Mouse (Mus musculus) embryonic facial prominence, embryonic 12.5 days (tissue): Measurements from ENCODE around the gene Ephb2. TPM values are rescaled to one million over a fixed set of nuclear protein-coding genes. Genes with fewer than 3 reads are reported as not detected.

Experiments
- ATAC-seq: fragments of 200-750 bp; cut with Nextera tagmentation; 2 replicates; pipeline ENCODE4 v1.8.0; 2017; ENCODE audit not compliant: insufficient number of reproducible peaks, insufficient read depth, low FRiP score, low TSS enrichment
- H3K27ac ChIP-seq: fragments of 300-500 bp; sonication (generic); 2 replicates; pipeline ENCODE4 v1.5.1; 2016; ENCODE audit warnings: mild to moderate bottlenecking
- H3K27me3 ChIP-seq: fragments of 300-500 bp; sonication (generic); 2 replicates; pipeline ENCODE4 v1.6.1; 2016; ENCODE audit warnings: mild to moderate bottlenecking, moderate library complexity
- H3K36me3 ChIP-seq: fragments of 300-500 bp; sonication (generic); 2 replicates; pipeline ENCODE4 v1.6.1; 2016; ENCODE audit warnings: mild to moderate bottlenecking
- H3K4me1 ChIP-seq: fragments of 300-500 bp; sonication (generic); 2 replicates; pipeline ENCODE4 v1.6.1; 2016
- H3K4me2 ChIP-seq: fragments of 300-500 bp; sonication (generic); replicated peaks from 2 replicates; pipeline ENCODE4 v1.6.1; 2016; ENCODE audit warnings: mild to moderate bottlenecking, moderate library complexity
- H3K4me3 ChIP-seq: fragments of 300-500 bp; sonication (generic); 2 replicates; pipeline ENCODE4 v1.5.1; 2016; ENCODE audit warnings: mild to moderate bottlenecking
- H3K9ac ChIP-seq: fragments of 300-500 bp; sonication (generic); 2 replicates; pipeline ENCODE4 v1.6.1; 2016; ENCODE audit warnings: mild to moderate bottlenecking, moderate library complexity
- H3K9me3 ChIP-seq: fragments of 300-500 bp; sonication (generic); 2 replicates; pipeline ENCODE4 v1.6.1; 2016; ENCODE audit warnings: mild to moderate bottlenecking, moderate library complexity
- WGBS: fragments of 180-500 bp; shearing (Covaris S2); methylation state at CpG from one replicate; pipeline ENCODE4 v1.1.7; 2016; 5-methylcytosine and 5-hydroxymethylcytosine counted together
- polyA plus RNA-seq: library from polyadenylated mRNA; unstranded; fragments of >200 nt; fragmentation: Nextera tagmentation; extraction: Ambion mirVana; gene quantifications from 2 replicates; pipeline ENCODE4 v1.2.1, GENCODE M21; 2016

Gene Ephb2
- polyA plus RNA-seq, 1 experiment from 2014 or later: 17.1 TPM

DNA sequence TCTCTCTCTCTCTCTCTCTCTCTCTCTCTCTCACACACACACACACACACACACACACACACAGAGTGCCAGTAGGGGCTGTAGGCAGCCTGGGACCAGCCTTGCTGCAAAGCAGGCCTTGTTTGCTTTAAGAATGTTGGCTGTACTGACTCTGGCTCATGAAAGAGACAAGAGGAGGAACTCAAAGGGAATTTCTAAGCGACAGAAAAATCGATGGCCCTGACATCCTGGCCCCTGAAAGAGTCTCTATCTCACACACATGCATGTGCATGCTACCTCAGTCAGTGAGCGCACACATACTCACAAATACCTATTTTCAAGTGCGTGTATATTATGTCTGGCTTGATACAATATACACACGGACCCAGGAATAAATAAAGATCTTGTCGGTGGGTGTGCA, 79.3 kb downstream of the Ephb2 start:
- Histone ChIP-seq H3K4me1 (peaks cover 57% of the 10 kb centered on the region), H3K4me3 (no peak overlapping the region), H3K9me3 (no peaks in the 10 kb centered on the region), H3K9ac (no peak overlapping the region), H3K4me2 (no peak overlapping the region; the same call in 1 of the 2 replicates), H3K27me3 (0 out of 2 replicates have a peak, but pooled peaks cover 2% of the 10 kb centered on the region), H3K27ac (peak overlapping the region; percentile 71), H3K36me3 (no peaks in the 10 kb centered on the region; the same call in 1 of the 2 replicates)
- ATAC-seq: no peak
- WGBS: 56% methylated on average over 6 of the region's 6 CpGs

DNA sequence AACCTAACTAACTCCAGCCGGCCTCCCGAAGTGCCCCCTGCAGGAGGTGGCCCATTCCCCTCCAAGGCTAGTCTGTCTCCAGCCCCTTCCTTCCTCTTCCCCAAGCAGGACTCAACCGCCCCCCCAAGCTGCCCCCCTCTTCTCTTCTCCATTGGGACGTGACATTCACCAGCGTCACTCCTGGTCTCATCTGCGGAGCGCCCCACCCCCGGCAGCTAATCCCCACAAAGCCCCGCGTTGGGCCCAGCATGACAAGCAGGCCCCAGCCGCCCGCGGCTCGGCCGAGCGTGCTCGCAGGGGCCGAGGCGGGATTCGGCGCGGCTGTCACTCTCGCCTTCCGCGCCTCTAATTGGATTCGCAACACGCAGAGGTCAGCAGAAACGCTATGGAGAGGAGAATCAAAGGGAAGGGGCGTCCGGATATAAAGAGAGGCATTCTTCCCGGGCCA, 80.4 kb downstream of the Ephb2 start:
- peak overlapping the region; percentile 71 for H3K27ac ChIP-seq
- peak overlapping the region; percentile 26 for H3K4me3 ChIP-seq
- peaks cover 57% of the 10 kb centered on the region for H3K4me1 ChIP-seq

DNA sequence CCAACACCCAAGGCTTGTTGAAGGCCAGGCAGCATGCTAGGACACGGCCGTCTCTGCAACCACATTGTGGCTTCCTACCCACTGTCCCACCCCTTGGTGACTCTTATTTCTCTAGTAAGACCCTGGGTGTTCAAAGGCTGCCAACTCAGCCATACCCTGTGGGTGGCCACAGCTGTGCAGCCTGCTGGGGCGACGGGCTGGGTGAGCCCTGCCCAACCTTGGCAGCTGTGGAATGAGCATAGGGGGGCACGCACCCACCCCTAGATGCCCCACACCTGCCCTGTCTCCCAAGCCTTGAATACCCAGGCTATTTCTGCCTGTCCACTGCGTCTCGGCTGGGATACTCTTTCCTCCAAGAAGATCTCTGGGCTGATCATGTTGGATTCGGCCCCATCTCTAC, 81.5 kb downstream of the Ephb2 start:
- WGBS: 88% methylated on average over 8 of the region's 8 CpGs
- Histone ChIP-seq H3K27me3 (peaks cover 12% of the 10 kb centered on the region; the same call in 1 of the 2 replicates), H3K27ac (no peak overlapping the region)

More for the DNA sequence above, 80.4 kb downstream of the Ephb2 start:
- no peaks in the 10 kb centered on the region for H3K9me3 ChIP-seq
- ATAC-seq: peak; percentile 64
- under 1% methylated on average over 31 of the region's 31 CpGs for WGBS
- H3K9ac ChIP-seq: peak overlapping the region; percentile 46
- peaks cover 8% of the 10 kb centered on the region; the same call in 1 of the 2 replicates for H3K27me3 ChIP-seq
- H3K4me2 ChIP-seq: peak overlapping the region; percentile 55
- no peaks in the 10 kb centered on the region; the same call in 1 of the 2 replicates for H3K36me3 ChIP-seq

DNA sequence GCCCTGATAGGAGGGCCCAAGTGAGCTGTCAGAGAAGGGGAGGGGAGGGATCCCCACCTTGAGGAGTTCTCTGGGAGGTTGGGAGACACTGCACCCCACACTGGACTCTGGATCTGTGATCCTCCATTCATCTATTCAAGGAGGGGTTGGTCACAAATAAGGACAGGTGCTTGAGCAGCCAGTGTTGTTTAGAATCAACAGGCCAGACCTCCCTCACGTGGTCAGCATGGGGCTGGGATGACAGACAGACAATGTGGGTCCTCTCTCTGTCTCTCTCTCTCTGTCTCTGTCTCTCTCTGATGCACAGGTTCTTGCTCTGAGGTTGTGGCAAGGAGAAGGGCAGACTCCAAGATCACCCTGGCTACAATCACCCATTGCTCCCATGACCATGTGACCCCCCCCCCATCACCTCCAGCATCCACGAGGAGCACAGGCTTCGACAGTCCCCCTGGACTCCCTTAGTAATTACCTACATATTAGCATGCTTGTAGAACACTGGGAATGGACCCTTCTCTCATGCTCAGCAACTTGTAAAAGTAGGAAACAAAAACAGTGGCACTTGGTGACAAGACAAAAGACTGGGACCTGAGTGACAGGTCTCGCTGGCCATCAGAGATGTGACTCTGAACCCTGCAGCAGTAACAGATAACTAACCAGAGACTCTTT, 84.3 kb downstream of the Ephb2 start:
- H3K4me3 ChIP-seq: no peak overlapping the region
- 28% methylated on average over 4 of the region's 4 CpGs for WGBS
- H3K27me3 ChIP-seq: peaks cover 12% of the 10 kb centered on the region; the same call in 1 of the 2 replicates
- ATAC-seq: no peak
- peak overlapping the region; percentile 65 for H3K27ac ChIP-seq
- no peak overlapping the region for H3K4me2 ChIP-seq
- no peaks in the 10 kb centered on the region for H3K9me3 ChIP-seq
- H3K9ac ChIP-seq: no peak overlapping the region
- H3K4me1 ChIP-seq: peaks cover 61% of the 10 kb centered on the region
- no peaks in the 10 kb centered on the region for H3K36me3 ChIP-seq

More for the DNA sequence above, 81.5 kb downstream of the Ephb2 start:
- no peak overlapping the region for H3K4me2 ChIP-seq
- no peaks in the 10 kb centered on the region for H3K9me3 ChIP-seq
- H3K4me3 ChIP-seq: no peak overlapping the region
- ATAC-seq: no peak
- no peaks in the 10 kb centered on the region for H3K36me3 ChIP-seq
- H3K9ac ChIP-seq: no peak overlapping the region
- H3K4me1 ChIP-seq: peaks cover 68% of the 10 kb centered on the region

- H3K27ac ChIP-seq: peak overlapping the region; percentile 65
- H3K4me3 ChIP-seq: no peak overlapping the region
- peaks cover 53% of the 10 kb centered on the region for H3K4me1 ChIP-seq
- no peak overlapping the region for H3K9ac ChIP-seq
- no peak for ATAC-seq
- 18% methylated on average over 19 of the region's 19 CpGs for WGBS
- H3K9me3 ChIP-seq: no peaks in the 10 kb centered on the region
- peaks cover 12% of the 10 kb centered on the region; the same call in 1 of the 2 replicates for H3K27me3 ChIP-seq
- no peaks in the 10 kb centered on the region for H3K36me3 ChIP-seq
- no peak overlapping the region for H3K4me2 ChIP-seq
Observed at GRCm38 (mm10) chr4:136750578-136751338, 85.0 kb downstream of the Ephb2 start.

DNA sequence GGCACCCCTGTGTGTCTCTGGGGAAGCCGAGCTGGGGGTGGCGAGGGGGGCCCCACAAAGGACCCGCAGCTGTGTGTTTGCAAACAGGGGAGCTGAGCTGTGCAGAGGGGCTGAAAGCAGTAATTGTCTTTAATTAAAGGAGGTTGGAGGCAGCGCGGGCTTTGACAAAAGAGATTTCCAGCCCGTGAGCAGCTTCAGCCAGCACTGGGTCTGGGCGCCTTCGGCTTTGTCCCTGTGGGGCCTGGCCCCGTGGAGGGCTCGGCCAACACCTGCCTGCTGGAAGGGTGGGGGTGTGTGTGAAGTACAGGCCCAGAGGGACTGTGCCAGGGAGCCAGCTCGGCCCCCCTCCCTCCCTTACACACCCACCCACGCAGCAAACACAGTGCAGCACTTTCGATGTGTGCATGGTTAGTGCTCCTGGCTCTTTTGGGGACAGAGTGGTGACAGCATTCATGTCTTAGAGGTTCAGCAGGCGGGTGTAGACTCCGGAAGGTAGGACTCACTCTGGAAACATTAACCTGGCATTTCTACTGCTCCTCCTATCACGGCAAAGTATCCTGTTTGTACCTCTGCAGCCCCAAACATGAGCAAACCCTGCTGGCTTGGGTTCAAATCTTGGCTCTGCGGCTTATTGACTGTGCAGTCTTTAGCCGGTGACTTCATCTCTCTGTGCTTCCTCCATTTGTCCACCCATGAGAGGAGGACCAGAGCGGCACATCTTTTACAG, 85.8 kb downstream of the Ephb2 start:
- WGBS: 21% methylated on average over 19 of the region's 19 CpGs
- 0 out of 2 replicates have a peak, but pooled peaks have one; percentile 22 for ATAC-seq
- H3K9me3 ChIP-seq: no peaks in the 10 kb centered on the region
- peaks cover 46% of the 10 kb centered on the region for H3K4me1 ChIP-seq
- H3K36me3 ChIP-seq: no peaks in the 10 kb centered on the region
- no peak overlapping the region for H3K4me3 ChIP-seq
- no peak overlapping the region for H3K9ac ChIP-seq
- peaks cover 12% of the 10 kb centered on the region; the same call in 1 of the 2 replicates for H3K27me3 ChIP-seq
- H3K4me2 ChIP-seq: 0 out of 2 replicates have a peak overlapping the region, but pooled peaks have one; percentile 0
- peak overlapping the region; percentile 65 for H3K27ac ChIP-seq

GRCm38 (mm10) chr4:136749431-136749830, 86.4 kb downstream of the Ephb2 start:
- ATAC-seq: no peak
- 21% methylated on average over 4 of the region's 4 CpGs for WGBS
- Histone ChIP-seq H3K4me3 (no peak overlapping the region), H3K27me3 (peaks cover 12% of the 10 kb centered on the region; the same call in 1 of the 2 replicates), H3K27ac (peak overlapping the region; percentile 24; the same call in 1 of the 2 replicates), H3K4me2 (no peak overlapping the region), H3K4me1 (peaks cover 40% of the 10 kb centered on the region), H3K9ac (no peak overlapping the region), H3K36me3 (no peaks in the 10 kb centered on the region), H3K9me3 (no peaks in the 10 kb centered on the region)

- Histone ChIP-seq H3K9me3 (no peaks in the 10 kb centered on the region), H3K27ac (peak overlapping the region; percentile 12; the same call in 1 of the 2 replicates), H3K36me3 (no peaks in the 10 kb centered on the region), H3K4me3 (no peak overlapping the region), H3K4me1 (peaks cover 35% of the 10 kb centered on the region), H3K27me3 (peaks cover 12% of the 10 kb centered on the region; the same call in 1 of the 2 replicates), H3K4me2 (no peak overlapping the region), H3K9ac (no peak overlapping the region)
- 31% methylated on average over 7 of the region's 7 CpGs for WGBS
- ATAC-seq: no peak
Observed at GRCm38 (mm10) chr4:136748842-136749392, 86.9 kb downstream of the Ephb2 start.

DNA sequence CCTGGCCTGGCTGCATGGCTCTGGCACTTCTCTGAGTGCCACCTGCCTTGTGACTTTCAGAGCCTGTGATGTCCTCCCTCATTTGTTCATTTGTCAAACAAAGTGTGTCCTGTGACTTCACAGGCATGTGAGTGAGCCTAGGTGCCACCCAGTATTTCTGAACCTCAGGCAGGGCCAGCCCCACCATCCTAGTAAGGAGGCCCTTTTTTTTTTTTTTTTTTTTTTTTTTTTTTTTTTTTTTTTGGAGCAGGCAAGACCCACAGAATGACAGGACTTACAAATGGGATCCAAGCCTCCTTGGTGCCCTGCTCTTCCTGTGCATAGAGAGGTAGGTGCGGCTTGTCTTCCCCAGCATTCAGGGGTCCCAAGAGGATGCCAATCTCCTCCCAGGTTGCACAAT, 89.3 kb downstream of the Ephb2 start:
- no peak overlapping the region for H3K27ac ChIP-seq
- no peaks in the 10 kb centered on the region for H3K9me3 ChIP-seq
- peaks cover 47% of the 10 kb centered on the region for H3K4me1 ChIP-seq
- no peak overlapping the region for H3K4me2 ChIP-seq
- H3K9ac ChIP-seq: no peak overlapping the region
- no peak for ATAC-seq
- 71% methylated on average over 1 of the region's 1 CpGs for WGBS
- H3K36me3 ChIP-seq: no peaks in the 10 kb centered on the region
- no peak overlapping the region for H3K4me3 ChIP-seq
- peaks cover 10% of the 10 kb centered on the region; the same call in 1 of the 2 replicates for H3K27me3 ChIP-seq

DNA sequence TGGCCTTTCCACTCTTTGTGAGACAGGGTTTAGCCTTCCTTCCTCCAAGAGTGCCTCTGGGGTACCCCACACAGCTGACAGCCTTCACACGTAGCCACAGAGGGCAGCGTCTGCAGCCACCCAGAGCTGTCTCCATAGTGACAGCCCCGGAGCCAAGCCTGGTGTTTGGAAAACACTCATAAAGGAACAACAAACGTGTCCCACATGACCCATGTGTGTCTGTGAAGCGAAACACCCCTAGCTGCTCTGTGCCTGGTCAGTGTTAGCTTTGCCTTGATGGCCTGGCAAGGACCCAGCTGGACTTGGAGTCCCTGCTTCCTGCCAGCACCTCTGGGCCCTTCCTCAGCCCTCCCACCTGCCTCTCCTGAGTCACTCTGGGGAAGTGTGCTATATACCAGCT, 93.1 kb downstream of the Ephb2 start:
- H3K4me2 ChIP-seq: no peak overlapping the region
- no peaks in the 10 kb centered on the region for H3K36me3 ChIP-seq
- no peaks in the 10 kb centered on the region for H3K27me3 ChIP-seq
- no peaks in the 10 kb centered on the region for H3K9me3 ChIP-seq
- no peak for ATAC-seq
- H3K4me3 ChIP-seq: no peak overlapping the region
- 35% methylated on average over 5 of the region's 5 CpGs for WGBS
- H3K27ac ChIP-seq: no peak overlapping the region
- no peak overlapping the region for H3K9ac ChIP-seq
- H3K4me1 ChIP-seq: peaks cover 30% of the 10 kb centered on the region

GRCm38 (mm10) chr4:136741840-136742239, 93.9 kb downstream of the Ephb2 start:
- H3K36me3 ChIP-seq: no peaks in the 10 kb centered on the region
- H3K27me3 ChIP-seq: no peaks in the 10 kb centered on the region
- no peak overlapping the region for H3K27ac ChIP-seq
- H3K4me2 ChIP-seq: no peak overlapping the region
- H3K4me3 ChIP-seq: no peak overlapping the region
- WGBS: 74% methylated on average over 14 of the region's 14 CpGs
- peaks cover 30% of the 10 kb centered on the region for H3K4me1 ChIP-seq
- no peak overlapping the region for H3K9ac ChIP-seq
- ATAC-seq: no peak
- H3K9me3 ChIP-seq: no peaks in the 10 kb centered on the region
